Mouse (Mus musculus) CD4-positive, CD25-positive, alpha-beta regulatory T cell (primary cell): ENCODE measurements around the gene CK137956. TPM values are rescaled to one million over a fixed set of nuclear protein-coding genes. Genes with fewer than 3 reads are reported as not detected.

Experiments
- polyA plus RNA-seq: library from polyadenylated mRNA; unstranded; fragments of 100-300 nt; shearing (Covaris generic); gene quantifications from one replicate; pipeline ENCODE4 v1.2.1, GENCODE M21; 2017

Gene CK137956
- polyA plus RNA-seq = not detected

DNA sequence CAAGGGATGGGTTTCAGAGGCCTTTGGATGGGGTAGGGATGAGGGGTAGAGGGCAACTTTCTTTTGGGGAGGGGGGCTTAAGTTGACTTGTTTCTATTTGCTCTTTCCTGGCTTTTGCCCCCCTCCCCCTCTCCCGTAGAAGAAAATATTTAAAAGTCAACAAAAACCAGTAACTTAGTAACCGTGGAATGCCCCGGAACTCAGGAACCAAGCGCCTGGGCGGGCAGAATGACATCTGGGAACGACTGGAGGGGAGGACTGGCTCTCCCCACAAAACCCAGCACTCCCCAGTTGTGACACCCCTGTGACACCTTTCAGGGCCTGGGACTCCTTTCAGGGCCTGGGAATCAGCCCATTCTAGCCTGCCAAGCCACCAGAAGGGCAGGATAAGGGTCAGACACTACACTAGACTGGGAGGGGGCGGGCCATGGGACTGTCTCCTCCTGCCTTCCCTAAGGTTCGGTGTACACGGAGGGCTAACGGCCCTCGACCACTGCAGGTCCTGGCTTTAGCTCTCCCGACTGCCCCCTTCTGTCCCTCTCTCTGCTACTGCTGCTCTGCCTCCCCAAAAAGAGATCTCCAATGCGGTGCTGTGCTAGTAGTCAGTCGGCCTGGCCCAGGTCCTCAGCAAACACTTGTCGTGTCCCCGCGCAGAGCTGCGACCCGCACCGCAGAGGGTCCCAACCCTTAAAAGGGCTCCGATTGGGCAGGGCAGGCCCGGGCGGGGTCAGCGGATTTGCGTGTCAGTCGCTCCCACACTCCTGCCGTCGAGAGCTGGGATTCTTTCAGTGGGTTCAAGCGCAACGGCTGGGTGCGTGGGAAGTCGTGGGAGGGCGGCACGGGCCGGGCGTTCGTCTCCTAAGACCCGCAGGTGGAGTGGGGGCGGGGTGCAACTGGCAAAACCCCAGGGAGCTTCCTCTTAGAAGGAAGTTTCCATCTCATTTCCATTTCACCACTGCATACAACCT is at the start of gene CK137956:
TSS of gene CK137956 (minus strand) at position 51 of the 968 bp plus-strand sequence.

DNA sequence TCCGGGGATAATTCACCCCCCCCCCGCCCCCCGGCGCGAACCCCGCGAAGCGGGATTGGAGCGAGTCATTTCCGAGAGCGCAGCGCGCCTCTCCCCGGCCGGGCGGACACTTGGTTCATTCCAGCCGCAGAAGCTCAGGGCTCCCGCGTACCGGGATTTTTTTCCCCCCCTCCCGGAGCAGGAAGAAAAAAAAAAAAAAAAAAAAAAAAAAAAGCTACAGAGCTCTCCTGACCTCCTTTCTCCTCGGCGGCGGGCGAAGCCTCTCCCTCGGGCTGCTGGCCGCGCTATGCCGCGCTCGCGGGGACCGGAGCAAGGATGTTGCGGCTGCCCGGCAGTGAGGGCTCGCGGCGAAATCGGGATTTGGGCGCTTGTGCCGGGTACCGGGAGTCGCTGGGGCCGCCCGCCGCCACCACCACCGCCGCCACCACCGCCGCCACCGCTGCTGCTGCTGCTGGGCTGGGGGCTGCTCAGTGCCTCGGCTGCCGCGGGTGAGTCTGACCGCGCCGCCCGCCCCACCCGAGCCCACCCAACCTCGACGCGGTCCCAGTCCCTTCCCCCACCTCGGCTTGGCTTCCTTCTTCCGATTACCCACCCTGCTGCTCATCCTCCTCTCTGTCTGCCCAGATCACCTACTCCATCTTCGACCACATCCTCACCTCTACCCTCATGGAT is 17.2 kb upstream of the CK137956 start, which contains the start of gene Csmd2:
TSS of gene Csmd2 (plus strand) at position 74 of the 672 bp plus-strand sequence.

Other genes starting within 250 kb of the CK137956 start
- not detected for gene Csmd2, start 16.9 kb upstream of the CK137956 start, polyA plus RNA-seq